Mouse (Mus musculus) heart, postnatal 25 days (tissue): ENCODE measurements around the gene Psme4. TPM values are rescaled to one million over a fixed set of nuclear protein-coding genes. Genes with fewer than 3 reads are reported as not detected.
"Not testable (repeated sequence)": the region's sequence is repeated elsewhere in the genome, so short reads cannot be mapped to it uniquely, and the experiment has no call there.

Source experiments
- DNase-seq: peaks from one replicate; pipeline ENCODE4 v3.0.0; 2022; ENCODE audit warnings: low spot score
- intact Hi-C: fragments of 180-260 bp; cut with DNase I; formaldehyde crosslinking; loops from one replicate; pipeline ENCODE4 v1.15.1; 2025
- total RNA-seq, 2 experiments: library from RNA; stranded (reverse); gene quantifications; 2 replicates each; pipeline ENCODE4 v1.2.3; 2021

Gene Psme4
- 100 to 1,000 TPM; 218 to 222 TPM for total RNA-seq

DNA sequence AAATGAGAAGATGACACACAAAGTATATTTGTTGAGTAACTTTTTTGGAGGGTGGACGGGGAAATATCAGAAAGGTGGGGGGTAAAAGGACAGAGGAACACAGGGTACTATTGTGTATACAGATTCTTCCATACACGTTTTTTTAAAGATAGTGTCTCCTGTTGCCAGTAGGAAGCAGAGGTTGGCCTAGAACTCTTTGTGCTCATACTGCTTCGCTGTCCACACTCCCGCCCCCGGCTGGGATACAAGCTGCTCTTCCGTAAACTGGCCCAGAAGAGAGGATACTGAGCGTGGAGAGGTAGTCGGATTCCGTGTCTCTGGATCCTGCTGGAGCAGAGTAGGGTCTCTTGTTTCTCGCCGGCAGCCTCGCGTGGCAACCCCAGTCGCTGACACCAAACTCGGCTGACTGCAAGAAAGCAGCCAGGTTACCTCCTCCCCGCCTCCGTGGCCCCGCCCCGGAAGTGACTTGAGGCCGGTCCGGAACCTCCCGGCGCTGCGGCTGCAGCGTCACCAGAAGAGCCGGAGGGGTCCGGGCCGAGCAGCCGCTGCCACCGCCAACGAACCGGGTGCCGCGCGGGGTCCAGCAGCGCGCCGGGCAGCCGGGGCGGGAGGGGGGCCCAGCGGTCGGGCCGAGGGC, at the start of gene Psme4:
TSS of gene Psme4 (plus strand) at position 460 of the 637 bp plus-strand sequence.
- DNase-seq: peak; percentile 93
- intact Hi-C loops: no loop called here

DNA sequence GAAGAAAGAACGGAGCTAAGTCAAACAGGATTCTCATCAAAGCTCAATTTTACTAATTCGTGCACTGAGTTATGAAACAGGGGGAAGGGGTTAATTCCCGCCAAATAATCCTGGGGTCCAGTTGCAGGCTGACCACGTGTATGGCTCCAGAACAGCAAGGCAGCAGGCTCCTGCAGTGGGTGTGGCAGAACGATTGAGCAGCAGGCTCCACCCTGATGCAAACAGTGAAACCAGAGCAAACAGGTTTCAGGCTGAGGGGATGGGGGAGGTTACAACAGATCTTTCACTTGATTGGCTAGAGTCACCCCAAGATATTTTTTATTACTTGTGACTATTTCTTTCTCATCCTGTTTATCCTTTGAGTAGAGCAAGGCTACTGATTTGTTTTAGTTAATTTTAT, 48.1 kb upstream of the Psme4 start:
- intact Hi-C loops: no loop called here
- DNase-seq: no peak

DNA sequence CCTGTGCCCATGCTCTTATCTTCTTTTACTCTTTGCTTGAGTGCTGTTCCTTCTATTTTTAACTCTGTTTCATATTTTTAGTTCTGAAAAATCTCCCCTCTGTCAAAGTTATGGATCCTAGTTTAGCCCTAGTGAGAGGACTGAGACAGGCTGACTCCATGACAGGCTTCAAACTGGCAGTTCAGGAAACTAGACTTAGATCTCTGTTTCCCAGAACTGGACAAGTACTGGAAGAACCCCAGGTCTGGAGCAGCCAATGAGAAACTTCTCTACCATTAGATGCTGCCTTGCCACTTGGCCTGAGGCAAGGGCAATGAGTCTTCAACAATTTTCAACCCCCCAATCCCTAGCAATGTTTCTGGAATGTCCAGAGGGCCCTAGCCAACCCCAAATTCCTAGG, 40.8 kb upstream of the Psme4 start:
- intact Hi-C loops: no loop called here

DNA sequence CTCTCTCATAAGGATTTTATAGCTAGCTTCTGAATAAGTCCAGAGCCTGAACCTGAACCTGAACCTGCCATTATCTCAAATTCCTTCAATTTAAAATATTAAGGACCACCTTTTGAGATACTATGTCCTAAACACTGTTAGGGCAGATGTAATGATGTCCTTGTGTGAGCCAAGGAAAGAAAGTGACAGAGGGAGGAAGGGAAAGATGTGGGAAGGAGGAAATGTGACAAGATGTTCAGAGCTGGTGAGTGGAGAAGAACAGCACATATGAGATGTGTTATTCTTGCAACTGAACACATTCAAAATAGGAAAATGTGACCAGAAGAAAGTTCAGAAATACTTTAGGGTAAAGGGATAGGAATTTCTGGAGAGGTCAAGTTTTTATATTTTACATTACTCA, 38.1 kb upstream of the Psme4 start:
- intact Hi-C loops: loop anchor here (2.0 kb wide), 1 partner anchor 19 kb away; no protein-coding TSS in a partner anchor
- no peak for DNase-seq

More for the DNA sequence above, 40.8 kb upstream of the Psme4 start:
- no peak for DNase-seq

DNA sequence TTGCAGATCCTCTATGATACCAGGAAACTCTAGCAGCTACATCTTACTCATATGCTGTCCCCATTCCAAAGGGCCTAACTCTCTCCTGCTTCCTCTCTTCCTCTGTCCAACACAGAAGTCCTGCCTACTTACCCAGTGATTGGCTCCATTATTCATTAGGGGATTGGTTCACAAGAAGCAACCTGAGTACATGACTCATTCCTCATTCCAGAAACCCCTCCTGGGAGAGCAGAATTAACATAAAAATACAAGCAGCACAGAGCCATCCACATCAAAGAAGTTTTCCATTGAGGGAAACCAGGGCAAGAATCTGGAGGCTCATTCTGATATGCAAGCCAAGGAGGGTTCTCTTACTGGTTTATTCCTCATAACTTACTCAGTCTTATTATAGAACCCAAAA, 27.5 kb upstream of the Psme4 start:
- no peak for DNase-seq
- intact Hi-C loops: no loop called here

DNA sequence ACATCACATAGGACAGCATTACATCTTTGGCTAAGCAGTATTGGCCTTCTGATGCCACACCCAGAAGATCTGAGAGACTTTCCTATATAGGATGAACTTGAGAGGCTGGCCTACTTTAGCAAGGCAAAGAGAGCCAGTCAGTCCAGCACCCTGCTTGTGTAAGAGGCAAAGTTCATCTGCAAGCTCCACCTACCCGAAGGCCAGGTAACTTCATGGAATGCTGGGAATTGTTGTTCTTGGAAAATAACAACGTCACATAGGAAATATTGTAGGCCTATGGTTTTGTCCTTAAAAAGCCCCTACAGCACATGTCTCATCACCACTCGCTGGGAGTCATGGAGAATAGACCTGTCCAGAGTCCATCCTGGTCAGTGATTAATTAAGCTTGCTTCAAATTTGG, 22.6 kb upstream of the Psme4 start:
- no peak for DNase-seq
- intact Hi-C loops: no loop called here

DNA sequence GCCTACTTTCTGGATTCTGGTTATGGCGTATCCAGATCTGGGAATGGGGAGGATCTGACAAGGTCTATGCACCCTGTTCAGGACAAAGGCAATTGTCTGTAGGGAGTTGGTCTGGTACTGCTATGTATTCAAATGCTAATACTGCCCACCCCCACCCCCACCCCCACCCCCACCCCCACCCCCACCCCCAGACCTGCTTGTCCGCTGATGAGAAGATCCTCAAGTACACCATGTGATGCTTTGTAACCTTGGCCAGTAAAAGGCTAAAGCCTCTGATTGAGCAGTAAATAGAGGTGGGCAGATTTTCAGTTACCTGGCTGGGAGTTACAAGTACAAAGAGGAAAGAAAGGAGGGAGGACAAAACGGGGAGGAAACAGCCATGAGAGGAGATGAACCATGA, 21.9 kb upstream of the Psme4 start:
- no peak for DNase-seq
- intact Hi-C loops: no loop called here

DNA sequence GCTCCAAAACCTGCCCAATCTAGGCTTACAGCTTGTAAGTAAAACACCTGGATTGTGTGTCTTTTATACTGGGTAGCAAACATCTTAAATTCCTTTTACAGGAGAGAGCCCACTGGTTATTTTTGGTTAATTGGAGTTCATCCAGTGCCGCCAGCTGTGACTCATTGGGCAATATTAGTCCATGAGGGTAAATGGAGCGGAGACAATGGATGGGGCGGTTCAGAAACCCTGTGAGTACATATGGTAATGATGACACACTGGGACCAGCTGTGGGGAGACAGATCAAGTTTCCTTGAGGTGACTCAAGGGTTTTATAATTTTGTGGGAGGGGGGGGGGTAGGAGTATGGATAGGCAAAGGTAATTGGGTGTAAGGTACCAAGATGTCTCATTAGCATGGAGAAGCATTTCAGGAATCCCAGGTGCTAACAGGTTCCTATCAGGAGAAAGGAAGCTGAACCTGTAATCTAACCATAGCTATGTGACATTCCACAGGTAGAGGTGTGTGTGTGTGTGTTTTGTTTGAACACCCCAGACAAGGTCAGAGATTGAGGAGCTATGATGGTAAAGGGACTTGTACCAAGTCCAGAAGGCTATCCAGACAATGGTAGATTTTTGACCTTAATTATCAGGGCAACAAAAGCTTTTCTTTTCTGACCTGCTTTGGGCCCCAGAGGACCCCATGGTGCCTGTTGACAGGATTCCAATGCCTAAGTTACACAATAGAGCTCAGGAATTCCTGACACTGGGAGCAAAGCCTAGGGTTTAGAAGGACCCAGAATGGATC, 21.3 kb upstream of the Psme4 start:
- intact Hi-C loops: loop anchor here (5.0 kb wide), 1 partner anchor 47 kb away; no protein-coding TSS in a partner anchor

DNA sequence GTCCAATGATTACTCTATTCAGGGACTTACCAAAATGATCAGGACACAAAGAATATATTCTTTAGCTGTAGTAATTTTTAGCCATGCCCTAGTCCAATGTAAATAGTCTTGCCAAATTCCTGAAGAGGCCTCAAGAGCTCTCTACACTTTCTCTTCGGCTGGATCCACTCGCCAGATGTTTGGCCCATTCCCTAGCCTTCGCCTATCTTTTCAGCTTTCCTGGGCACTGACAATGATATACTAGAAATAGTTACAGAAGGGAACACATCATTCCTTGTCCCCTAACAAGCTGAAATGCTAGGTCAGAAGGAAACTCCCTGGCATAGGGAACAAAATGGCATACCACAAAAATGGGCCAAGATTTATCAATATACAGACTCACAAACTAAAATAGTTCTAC, 18.6 kb upstream of the Psme4 start:
- DNase-seq: no peak
- intact Hi-C loops: loop anchor here (2.0 to 5.0 kb wide), 2 partner anchors 20 to 44 kb away; no protein-coding TSS in a partner anchor

More for the DNA sequence above, 21.3 kb upstream of the Psme4 start:
- no peak for DNase-seq

DNA sequence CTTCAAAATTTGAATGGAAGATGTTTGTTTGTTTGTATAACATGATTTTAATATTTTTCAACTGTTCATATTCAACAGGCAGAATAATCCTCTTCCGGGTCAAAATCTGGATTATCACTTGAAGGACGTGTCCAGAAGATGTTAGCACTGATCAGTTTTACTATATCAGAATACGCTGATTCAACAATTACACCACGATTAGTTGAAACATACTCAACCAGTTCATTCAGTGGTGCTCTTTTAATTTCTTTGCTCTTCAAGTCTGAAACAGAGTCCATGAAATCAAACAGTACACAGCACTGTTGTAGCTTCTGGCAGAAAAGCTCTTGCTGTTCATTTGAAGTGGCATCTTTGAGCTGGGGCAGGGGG, 17.1 kb upstream of the Psme4 start:
- intact Hi-C loops: loop anchor here (5.0 kb wide), 1 partner anchor 43 kb away; no protein-coding TSS in a partner anchor
- not testable (repeated sequence) for DNase-seq

DNA sequence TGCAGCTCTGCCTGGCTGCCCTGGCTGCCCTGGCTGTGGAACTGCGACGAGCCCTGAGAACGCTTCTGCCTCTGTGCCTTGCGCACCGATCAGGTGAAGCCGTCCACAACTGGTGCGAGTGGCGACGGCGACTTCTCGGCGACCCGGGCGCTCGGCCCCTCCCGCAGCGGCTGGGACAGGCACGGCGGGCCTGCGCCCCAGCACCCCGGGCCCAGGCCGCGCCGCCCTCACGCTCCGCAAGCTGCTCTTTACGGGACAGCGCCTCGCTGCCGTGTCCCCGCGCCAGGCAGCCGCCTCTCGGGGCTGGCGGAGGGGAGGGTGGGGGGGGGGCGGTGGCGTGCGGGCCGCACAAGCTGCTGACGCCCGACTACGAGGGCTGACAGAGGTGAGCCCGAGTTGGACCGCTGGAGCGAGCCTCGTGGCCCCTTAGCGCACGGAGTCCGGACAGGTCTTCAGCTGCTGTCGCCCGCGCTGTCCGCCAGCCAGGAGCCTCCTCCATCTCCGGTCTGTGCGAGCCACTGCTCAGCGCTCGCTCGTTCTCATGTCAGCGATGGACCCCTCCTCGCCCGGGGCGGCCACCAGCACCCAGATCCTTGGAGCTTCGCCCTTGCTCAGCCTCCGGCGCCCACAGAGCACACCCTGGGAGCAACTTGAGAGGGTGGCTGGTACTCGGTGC, 16.5 kb upstream of the Psme4 start:
- intact Hi-C loops: loop anchor here (5.0 kb wide), 1 partner anchor 42 kb away; no protein-coding TSS in a partner anchor
- DNase-seq: no peak

DNA sequence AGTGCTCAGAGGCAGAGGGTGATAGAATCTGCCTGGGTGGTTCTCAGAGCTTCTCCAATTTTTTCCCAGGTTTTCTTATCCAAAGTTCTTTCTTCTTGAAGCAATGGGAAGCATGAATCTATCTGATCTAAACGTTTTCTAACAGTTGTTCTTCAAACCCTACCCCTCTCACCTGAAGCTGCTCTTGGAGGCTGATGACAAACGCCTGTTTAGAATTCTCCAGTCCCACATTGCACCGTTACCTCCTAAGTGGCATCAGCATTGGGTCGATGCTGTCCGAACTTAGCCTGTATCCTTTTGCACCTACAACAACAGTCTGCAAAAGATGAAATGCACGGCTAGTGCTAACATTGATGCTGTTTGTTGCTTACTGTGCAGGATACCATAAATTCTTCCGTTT, 10.1 kb upstream of the Psme4 start:
- DNase-seq: no peak
- intact Hi-C loops: no loop called here

DNA sequence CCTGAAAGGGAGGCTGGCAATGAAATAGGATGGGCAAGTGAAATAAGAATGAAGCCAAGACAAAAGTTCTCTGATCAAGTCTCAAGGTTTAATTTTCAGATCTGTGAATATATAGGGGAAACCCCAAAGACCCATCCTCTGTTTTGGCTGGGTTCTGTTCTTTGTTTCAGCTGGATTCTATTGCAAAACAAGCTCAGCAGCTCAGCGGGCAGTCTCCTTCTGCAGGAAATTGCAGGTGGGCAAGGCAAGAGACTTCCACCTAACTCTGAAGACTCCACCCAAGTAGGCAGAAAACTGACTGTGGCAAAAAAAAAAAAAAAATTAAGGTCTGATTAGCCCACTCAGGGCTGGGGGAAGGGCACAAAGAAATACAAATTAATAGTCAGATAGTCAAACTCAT, 9.6 kb upstream of the Psme4 start:
- intact Hi-C loops: no loop called here
- no peak for DNase-seq

DNA sequence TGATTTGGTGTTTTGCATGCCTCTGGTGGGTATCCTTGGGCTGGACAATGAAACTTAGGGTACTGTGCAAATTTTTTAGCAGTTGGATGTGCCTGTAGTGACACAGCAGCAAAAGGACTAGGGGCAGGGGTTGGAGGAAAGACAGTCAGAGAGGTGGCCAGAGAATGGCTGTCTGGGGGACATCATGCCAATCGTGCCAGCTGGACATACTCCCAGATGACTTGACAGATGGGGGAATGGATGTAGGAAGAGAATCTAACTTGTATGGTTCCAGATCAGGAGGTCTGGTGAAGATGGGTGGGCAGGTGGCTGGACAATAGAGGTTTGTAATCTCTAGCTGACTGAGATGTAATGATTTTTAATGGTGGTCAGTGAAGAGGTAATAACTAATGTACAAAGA, 6.5 kb upstream of the Psme4 start:
- intact Hi-C loops: no loop called here
- DNase-seq: no peak

DNA sequence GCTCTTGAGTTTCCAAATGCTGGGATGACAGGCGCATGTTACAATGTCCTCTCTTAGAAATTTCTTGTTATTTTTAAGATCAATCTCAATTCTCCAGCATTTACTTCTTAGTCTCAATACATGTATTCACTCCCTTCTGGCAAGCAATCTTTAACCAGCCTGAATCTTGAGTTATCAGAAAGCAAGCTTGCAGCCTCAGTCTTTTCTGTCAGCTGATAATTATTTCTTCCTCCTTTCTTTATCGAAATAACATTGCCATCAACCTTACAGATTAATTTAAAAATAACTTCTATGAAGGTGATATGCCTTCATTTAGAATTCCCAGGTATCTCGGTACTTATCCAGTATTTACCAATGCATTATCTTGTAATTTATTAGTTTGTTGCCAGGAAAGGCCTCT, 709 bp upstream of the Psme4 start:
- DNase-seq: no peak
- intact Hi-C loops: no loop called here

DNA sequence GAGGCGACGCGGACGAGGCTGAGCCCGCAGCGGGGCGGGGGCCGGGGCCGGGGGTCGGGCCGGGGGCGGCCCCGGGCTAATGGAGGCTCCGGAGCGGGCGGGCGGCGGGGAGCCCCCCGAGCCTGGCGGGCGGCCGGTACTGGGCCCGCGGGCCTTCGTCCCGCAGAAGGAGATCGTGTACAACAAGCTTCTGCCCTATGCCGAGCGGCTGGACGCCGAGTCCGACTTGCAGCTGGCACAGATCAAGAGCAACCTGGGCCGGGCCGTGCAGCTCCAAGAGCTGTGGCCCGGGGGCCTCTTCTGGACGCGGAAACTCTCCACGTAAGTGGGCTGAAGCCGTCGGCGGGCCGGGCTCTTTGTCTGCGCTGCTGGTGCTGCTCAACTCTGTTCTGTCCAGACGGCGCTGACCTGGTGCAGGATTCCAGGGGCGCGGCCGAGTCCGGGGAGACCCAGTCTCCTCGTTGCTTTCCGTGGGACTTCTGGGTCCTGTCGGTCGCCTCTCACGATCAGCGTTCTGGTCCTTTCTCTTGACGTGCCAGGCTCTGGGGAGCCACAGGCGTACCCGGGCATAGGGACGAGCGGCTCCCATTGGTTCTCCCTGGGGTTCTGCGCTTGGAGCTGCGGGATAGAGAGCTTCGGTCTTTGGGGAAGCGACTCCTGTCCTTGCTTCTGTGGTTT, 517 bp downstream of the Psme4 start:
- peak; percentile 21 for DNase-seq
- intact Hi-C loops: loop anchor here (2.0 kb wide), 1 partner anchor 19 kb away; no protein-coding TSS in a partner anchor

DNA sequence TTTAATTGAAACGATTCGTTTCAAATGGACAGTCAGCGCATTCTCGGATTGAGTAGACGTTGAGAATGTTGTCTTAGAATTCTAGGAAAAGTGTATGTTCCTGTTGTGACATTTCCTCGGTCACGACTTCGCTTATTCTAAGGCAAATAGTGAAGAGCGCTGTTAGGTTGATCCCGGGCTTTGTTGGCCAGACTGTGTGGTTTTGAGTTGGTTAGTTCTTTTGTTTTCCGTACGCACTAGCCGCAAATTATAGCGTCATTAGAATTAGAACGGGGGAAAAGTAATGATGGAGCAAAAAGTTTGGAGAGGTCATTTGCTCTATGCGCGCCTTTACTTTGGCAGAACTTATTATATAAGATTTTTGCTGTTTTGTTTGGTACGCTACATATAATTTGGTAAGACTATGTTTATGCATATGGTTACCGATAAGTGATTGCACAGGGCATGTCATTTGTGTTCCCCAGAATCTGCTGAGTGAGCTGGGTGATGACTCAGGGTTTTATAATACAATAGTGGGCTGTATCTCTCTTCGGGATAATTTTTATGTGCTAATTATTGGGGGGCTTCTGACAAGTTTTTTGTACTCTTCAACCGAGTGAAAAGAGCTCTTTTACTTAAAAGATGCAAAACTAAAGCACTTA, 1.4 kb downstream of the Psme4 start:
- DNase-seq: no peak
- intact Hi-C loops: loop anchor here (2.0 kb wide), 1 partner anchor 18 kb away; no protein-coding TSS in a partner anchor

DNA sequence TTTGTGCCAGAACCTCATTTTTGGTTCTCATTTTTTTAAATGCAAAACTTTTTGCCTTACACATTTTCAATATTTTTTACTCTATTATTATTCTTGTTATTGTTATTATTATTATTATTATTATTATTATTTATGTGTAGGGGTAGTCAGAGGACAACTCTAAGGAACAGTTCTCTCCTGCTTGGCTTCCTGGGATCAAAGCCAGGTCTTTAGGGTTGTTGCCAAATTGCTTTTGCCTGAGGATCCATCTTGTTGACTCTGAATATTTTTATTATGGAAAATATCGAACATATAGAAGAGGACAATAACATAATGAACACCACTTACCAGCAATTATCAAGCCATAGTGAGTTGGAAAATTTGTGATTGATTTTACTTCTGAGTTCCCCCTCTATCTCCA, 3.1 kb downstream of the Psme4 start:
- no peak for DNase-seq
- intact Hi-C loops: no loop called here

DNA sequence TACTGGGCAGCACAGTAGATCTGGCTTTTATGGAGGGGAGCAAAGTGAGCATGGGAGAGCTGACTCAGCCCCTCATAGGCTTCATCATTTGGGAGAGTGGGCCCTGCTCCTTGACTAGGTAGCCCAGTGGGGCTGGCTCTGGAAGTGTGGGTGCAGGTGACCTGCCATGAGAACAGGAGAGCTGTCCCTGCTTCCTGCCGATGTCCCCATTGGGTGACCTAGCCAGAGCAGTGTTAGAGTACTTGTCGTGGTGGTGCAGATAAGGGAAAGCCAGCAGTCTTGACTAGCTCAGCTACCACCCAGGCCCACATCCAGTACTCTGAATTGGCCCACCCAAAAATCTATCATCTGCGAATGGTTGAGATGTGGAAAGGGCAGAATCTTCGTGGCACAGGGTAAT, 6.0 kb downstream of the Psme4 start:
- intact Hi-C loops: no loop called here
- DNase-seq: no peak

DNA sequence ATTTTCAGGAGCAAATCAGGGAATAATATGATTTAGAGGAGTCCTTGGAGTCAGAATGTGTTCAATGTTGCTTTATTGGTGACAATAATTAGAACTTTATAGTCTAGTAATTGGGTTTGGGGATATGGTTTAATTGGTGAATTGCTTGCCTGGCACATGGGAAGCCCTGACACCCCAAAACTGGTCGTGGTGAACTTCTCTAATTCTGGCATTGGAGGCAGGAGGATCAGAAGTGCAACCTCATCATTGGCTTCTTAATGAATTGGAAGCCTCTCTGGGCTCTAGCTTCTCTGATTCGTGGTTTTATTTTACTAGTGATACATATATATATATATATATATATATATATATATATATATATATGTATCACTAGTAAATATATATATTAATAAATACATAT, 9.4 kb downstream of the Psme4 start:
- intact Hi-C loops: no loop called here

More for the DNA sequence above, 9.4 kb downstream of the Psme4 start:
- DNase-seq: no peak
